Mouse (Mus musculus): ENCODE results near the gene Dnah7a.
"Not testable (repeated sequence)": the region's sequence is repeated elsewhere in the genome, so short reads cannot be mapped to it uniquely, and the experiment has no call there.

DNA sequence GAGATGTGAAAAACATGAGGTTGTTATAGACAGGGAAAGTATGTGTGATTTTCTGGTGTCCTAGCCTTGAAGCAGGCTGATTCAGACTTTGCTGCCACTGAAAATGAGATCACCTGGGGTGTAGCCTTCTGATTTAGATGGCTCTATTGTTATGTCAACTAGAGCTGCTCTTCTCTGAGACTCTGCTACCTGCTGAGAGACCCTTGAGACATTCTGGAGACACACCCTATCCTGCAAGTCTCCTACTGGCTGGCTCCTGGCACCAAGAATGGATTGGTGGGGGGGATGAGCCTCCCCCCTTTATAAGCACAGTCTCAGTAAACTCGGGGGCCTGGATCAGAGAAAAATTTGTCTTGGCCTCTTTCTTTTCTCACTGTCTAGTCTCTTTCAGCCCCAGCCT lies 125.3 kb downstream of the Dnah7a start:
- not testable (repeated sequence) for TF ChIP-seq CTCF (IDR thresholded peaks at IDR 0.05; ENCODE audit: borderline replicate concordance, insufficient read depth, low read length); POLR2A (IDR thresholded peaks at IDR 0.05; ENCODE audit: low read depth, low read length)
